Mouse (Mus musculus) limb, embryonic 14.5 days (tissue): ENCODE data around the gene Gpr132. TPM values are rescaled to one million over a fixed set of nuclear protein-coding genes. Genes with fewer than 3 reads are reported as not detected.

ENCODE experiments used
- ATAC-seq: fragments of 200-750 bp; cut with Nextera tagmentation; 2 replicates; pipeline ENCODE4 v1.8.0; 2017; ENCODE audit warnings: low read depth, moderate number of reproducible peaks, moderate TSS enrichment; ENCODE audit not compliant: low FRiP score
- DNase-seq: peaks from one replicate; pipeline ENCODE4 v3.0.0-alpha.2; 2015; ENCODE audit warnings: low spot score
- H3K27ac ChIP-seq: fragments of 300-500 bp; sonication (generic); replicated peaks from 2 replicates; pipeline ENCODE4 v1.5.1; 2014; ENCODE audit warnings: low read depth, mild to moderate bottlenecking, low read length, moderate library complexity, mixed read lengths
- H3K27me3 ChIP-seq: fragments of 300-500 bp; sonication (generic); 2 replicates; pipeline ENCODE4 v1.6.1; 2014; ENCODE audit warnings: low read length, mixed read lengths; ENCODE audit not compliant: control insufficient read depth, insufficient read depth
- H3K36me3 ChIP-seq: fragments of 300-500 bp; sonication (generic); 2 replicates; pipeline ENCODE4 v1.6.1; 2014; ENCODE audit warnings: mild to moderate bottlenecking, low read length, moderate library complexity, mixed read lengths; ENCODE audit not compliant: control insufficient read depth, insufficient read depth
- H3K4me1 ChIP-seq: fragments of 300-500 bp; sonication (generic); 2 replicates; pipeline ENCODE4 v1.6.1; 2014; ENCODE audit warnings: antibody characterized with exemption, low read length, mixed read lengths; ENCODE audit not compliant: control insufficient read depth, insufficient read depth
- H3K4me2 ChIP-seq: fragments of 300-500 bp; sonication (generic); replicated peaks from 2 replicates; pipeline ENCODE4 v1.6.1; 2014; ENCODE audit warnings: low read depth, mild to moderate bottlenecking, low read length, moderate library complexity; ENCODE audit not compliant: severe bottlenecking
- H3K4me3 ChIP-seq: fragments of 300-500 bp; sonication (generic); replicated peaks from 2 replicates; pipeline ENCODE4 v1.5.1; 2014; ENCODE audit warnings: low read length
- H3K9ac ChIP-seq: fragments of 300-500 bp; sonication (generic); 2 replicates; pipeline ENCODE4 v1.6.1; 2014; ENCODE audit warnings: mild to moderate bottlenecking, low read depth, low read length, moderate library complexity; ENCODE audit not compliant: severe bottlenecking
- H3K9me3 ChIP-seq: fragments of 300-500 bp; sonication (generic); 2 replicates; pipeline ENCODE4 v1.6.1; 2016; ENCODE audit warnings: low read length; ENCODE audit not compliant: control insufficient read depth
- POLR2A ChIP-seq: fragments of 200-500 bp; IDR thresholded peaks from 2 replicates; pipeline ENCODE4 v1.8.0; 2012; ENCODE audit warnings: inconsistent platforms, mild to moderate bottlenecking, moderate library complexity, borderline replicate concordance; ENCODE audit not compliant: insufficient read depth, insufficient read length; ENCODE audit errors: extremely low read depth
- WGBS: fragments of 180-500 bp; shearing (Covaris S2); extraction: QIAGEN DNeasy Blood & Tissue Kit; methylation state at CpG from one replicate; pipeline ENCODE4 v1.1.7; 2014; 5-methylcytosine and 5-hydroxymethylcytosine counted together
- polyA plus RNA-seq, 2 experiments: library from polyadenylated mRNA; depleted of rRNA in 1 of 2; stranded (reverse) in 1 of 2; unstranded in 1 of 2; fragments of >200 nt; fragmentation: Nextera tagmentation in 1 of 2; extraction: Ambion mirVana in 1 of 2; gene quantifications; 2 replicates each; pipeline versions ENCODE4 v1.2.1 to v1.2.3; 2012 to 2014

Gene Gpr132
- polyA plus RNA-seq, 2 experiments = 0.29 to 0.50 TPM

GRCm38 (mm10) chr12:112840209-112841086, 27.6 kb downstream of the Gpr132 start:
- WGBS = 77% methylated on average over 25 of the region's 25 CpGs

DNA sequence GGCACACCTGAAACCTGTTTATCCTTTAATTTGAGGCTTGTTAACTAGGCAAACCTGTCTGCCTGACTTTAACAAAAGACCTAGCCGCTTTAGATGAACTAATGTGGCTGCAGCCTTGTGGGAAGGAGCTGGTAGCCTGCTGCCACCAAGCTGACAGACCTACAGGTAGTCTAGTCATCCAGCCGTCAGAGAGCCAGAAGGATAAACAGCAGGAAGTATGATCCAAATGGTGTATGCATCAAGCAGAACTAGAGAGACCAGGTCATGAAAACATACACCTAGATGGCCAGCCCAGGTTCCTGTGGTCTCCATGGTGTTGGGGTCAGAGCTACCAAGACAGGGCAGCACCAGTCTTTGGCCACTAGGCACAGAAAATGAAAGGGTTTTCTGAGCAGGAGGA, 33.0 kb downstream of the Gpr132 start:
- Histone ChIP-seq H3K4me3 (no peak overlapping the region), H3K4me1 (peaks cover 5% of the 10 kb centered on the region; the same call in 1 of the 2 replicates), H3K27me3 (no peaks in the 10 kb centered on the region), H3K27ac (no peak overlapping the region), H3K4me2 (no peak overlapping the region), H3K9ac (no peak overlapping the region), H3K9me3 (no peaks in the 10 kb centered on the region), H3K36me3 (peaks cover 7% of the 10 kb centered on the region; the same call in 1 of the 2 replicates)
- DNase-seq (no peak), ATAC-seq (no peak)
- WGBS = 57% methylated on average over 2 of the region's 2 CpGs
- TF ChIP-seq POLR2A = no peak

More at GRCm38 (mm10) chr12:112840209-112841086, 27.6 kb downstream of the Gpr132 start:
- DNase-seq (no peak), ATAC-seq (no peak)
- H3K4me2 ChIP-seq = no peak overlapping the region
- H3K9ac ChIP-seq = no peak overlapping the region
- no peaks in the 10 kb centered on the region for H3K36me3 ChIP-seq
- H3K27me3 ChIP-seq = no peaks in the 10 kb centered on the region
- no peak for TF ChIP-seq POLR2A
- H3K27ac ChIP-seq = no peak overlapping the region
- no peak overlapping the region for H3K4me3 ChIP-seq
- no peaks in the 10 kb centered on the region for H3K9me3 ChIP-seq
- no peaks in the 10 kb centered on the region for H3K4me1 ChIP-seq

GRCm38 (mm10) chr12:112833527-112833926, 34.5 kb downstream of the Gpr132 start:
- Histone ChIP-seq H3K9me3 (no peaks in the 10 kb centered on the region), H3K4me2 (no peak overlapping the region), H3K27me3 (no peaks in the 10 kb centered on the region), H3K36me3 (peaks cover 7% of the 10 kb centered on the region; the same call in 1 of the 2 replicates), H3K27ac (no peak overlapping the region), H3K4me3 (no peak overlapping the region), H3K4me1 (peaks cover 5% of the 10 kb centered on the region; the same call in 1 of the 2 replicates), H3K9ac (no peak overlapping the region)
- ATAC-seq (no peak), DNase-seq (no peak)
- 86% methylated on average over 6 of the region's 6 CpGs for WGBS
- TF ChIP-seq POLR2A = no peak

GRCm38 (mm10) chr12:112832411-112832810, 35.6 kb downstream of the Gpr132 start:
- H3K4me2 ChIP-seq = no peak overlapping the region
- WGBS = 93% methylated on average over 5 of the region's 5 CpGs
- H3K9me3 ChIP-seq = no peaks in the 10 kb centered on the region
- no peak for TF ChIP-seq POLR2A
- ATAC-seq = no peak
- DNase-seq = no peak
- H3K4me3 ChIP-seq = no peak overlapping the region
- no peak overlapping the region for H3K27ac ChIP-seq
- peaks cover 12% of the 10 kb centered on the region for H3K36me3 ChIP-seq
- no peak overlapping the region for H3K9ac ChIP-seq
- H3K4me1 ChIP-seq = peaks cover 11% of the 10 kb centered on the region
- H3K27me3 ChIP-seq = no peaks in the 10 kb centered on the region

- Histone ChIP-seq H3K4me3 (peak overlapping the region; percentile 95), H3K36me3 (peaks cover 29% of the 10 kb centered on the region), H3K9me3 (no peaks in the 10 kb centered on the region), H3K4me2 (peak overlapping the region; percentile 56), H3K27ac (no peak overlapping the region), H3K27me3 (no peaks in the 10 kb centered on the region), H3K4me1 (peaks cover 26% of the 10 kb centered on the region), H3K9ac (peak overlapping the region; percentile 94)
- no peak for TF ChIP-seq POLR2A
- WGBS = 80% methylated on average over 3 of the region's 3 CpGs
- no peak for ATAC-seq
- DNase-seq = no peak
Observed at GRCm38 (mm10) chr12:112830570-112830969, 37.5 kb downstream of the Gpr132 start.
